Mouse (Mus musculus) forebrain, embryonic 14.5 days (tissue): ENCODE measurements around the gene Rapgefl1. TPM values are rescaled to one million over a fixed set of nuclear protein-coding genes. Genes with fewer than 3 reads are reported as not detected.

Experiments
- ATAC-seq: fragments of 200-750 bp; cut with Nextera tagmentation; 2 replicates; pipeline ENCODE4 v1.8.0; 2017; ENCODE audit warnings: mild to moderate bottlenecking, moderate library complexity
- DNase-seq: peaks from one replicate; pipeline ENCODE4 v3.0.0-alpha.2; 2015; ENCODE audit warnings: low spot score
- H3K27ac ChIP-seq: fragments of 300-500 bp; sonication (generic); 2 replicates; pipeline ENCODE4 v1.5.1; 2014; ENCODE audit warnings: low read depth, mild to moderate bottlenecking, control low read depth, low read length, moderate library complexity
- H3K27me3 ChIP-seq: fragments of 300-500 bp; sonication (generic); replicated peaks from 2 replicates; pipeline ENCODE4 v1.6.1; 2014; ENCODE audit warnings: low read length, control low read depth, mixed read lengths; ENCODE audit not compliant: control insufficient read depth, insufficient read depth
- H3K36me3 ChIP-seq: fragments of 300-500 bp; sonication (generic); 2 replicates; pipeline ENCODE4 v1.6.1; 2014; ENCODE audit warnings: low read length, control low read depth; ENCODE audit not compliant: control insufficient read depth, insufficient read depth
- H3K4me1 ChIP-seq: fragments of 300-500 bp; sonication (generic); 2 replicates; pipeline ENCODE4 v1.6.1; 2014; ENCODE audit warnings: antibody characterized with exemption, low read length, control low read depth; ENCODE audit not compliant: control insufficient read depth, insufficient read depth
- H3K4me2 ChIP-seq: fragments of 300-500 bp; sonication (generic); 2 replicates; pipeline ENCODE4 v1.6.1; 2014; ENCODE audit warnings: mild to moderate bottlenecking, control low read depth, low read length
- H3K4me3 ChIP-seq: fragments of 300-500 bp; sonication (generic); 2 replicates; pipeline ENCODE4 v1.5.1; 2014; ENCODE audit warnings: low read depth, low read length, control low read depth
- H3K9ac ChIP-seq: fragments of 300-500 bp; sonication (generic); 2 replicates; pipeline ENCODE4 v1.6.1; 2014; ENCODE audit warnings: mild to moderate bottlenecking, low read length, control low read depth, moderate library complexity
- H3K9me3 ChIP-seq: fragments of 300-500 bp; sonication (generic); replicated peaks from 2 replicates; pipeline ENCODE4 v1.6.1; 2016; ENCODE audit warnings: low read length, control low read depth, mixed read lengths; ENCODE audit not compliant: control insufficient read depth
- WGBS: fragments of 180-500 bp; shearing (Covaris S2); extraction: QIAGEN DNeasy Blood & Tissue Kit; methylation state at CpG from one replicate; pipeline ENCODE4 v1.1.7; 2014; 5-methylcytosine and 5-hydroxymethylcytosine counted together
- polyA plus RNA-seq: library from polyadenylated mRNA; unstranded; fragments of >200 nt; fragmentation: Nextera tagmentation; extraction: Ambion mirVana; gene quantifications from 2 replicates; pipeline ENCODE4 v1.2.1, GENCODE M21; 2014

The Rapgefl1 gene
- polyA plus RNA-seq, 1 experiment from 2014 or later: 3.0 TPM

DNA sequence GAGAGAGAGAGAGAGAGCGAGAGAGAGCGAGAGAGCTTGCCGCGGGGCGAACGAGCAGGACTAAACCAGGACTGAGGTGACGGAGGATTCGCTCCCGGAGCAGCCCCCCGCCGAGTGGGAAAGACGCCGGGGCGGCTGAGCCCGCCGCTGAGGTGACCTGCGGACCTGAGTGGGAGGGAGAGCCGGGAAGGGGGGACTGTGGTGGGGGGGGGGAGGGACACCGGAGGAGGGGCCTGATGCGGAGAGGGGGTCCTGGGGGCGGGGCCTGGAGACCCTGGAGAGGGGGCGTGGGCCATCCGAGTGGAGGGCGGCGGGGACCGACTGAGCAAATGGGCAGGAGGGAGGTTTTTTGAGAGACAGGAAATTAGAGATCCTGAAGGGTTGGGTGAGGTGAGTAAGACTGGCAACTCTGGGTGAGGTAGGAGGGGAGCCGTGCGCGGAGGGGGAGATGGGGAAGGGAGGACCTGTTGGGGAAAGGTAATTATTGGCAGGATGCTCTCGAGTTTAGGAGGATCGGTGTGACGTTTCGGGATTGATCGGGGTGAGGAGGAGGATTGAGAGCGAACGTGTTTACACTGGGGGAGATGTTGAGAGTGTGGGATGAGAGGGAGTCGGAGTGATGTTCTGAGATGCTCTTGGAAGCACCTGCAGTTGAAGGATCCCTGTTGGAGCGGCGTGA is 27.3 kb downstream of the Rapgefl1 start:
- Histone ChIP-seq H3K9me3 (no peaks in the 10 kb centered on the region), H3K9ac (peak overlapping the region; percentile 72), H3K36me3 (peaks cover 24% of the 10 kb centered on the region; the same call in 1 of the 2 replicates), H3K4me3 (peak overlapping the region; percentile 62), H3K27ac (peak overlapping the region; percentile 93), H3K4me2 (peak overlapping the region; percentile 67), H3K27me3 (no peaks in the 10 kb centered on the region), H3K4me1 (peaks cover 8% of the 10 kb centered on the region)
- peak; percentile 79 for DNase-seq
- WGBS: under 1% methylated on average over 37 of the region's 39 CpGs
- ATAC-seq: peak; percentile 74

DNA sequence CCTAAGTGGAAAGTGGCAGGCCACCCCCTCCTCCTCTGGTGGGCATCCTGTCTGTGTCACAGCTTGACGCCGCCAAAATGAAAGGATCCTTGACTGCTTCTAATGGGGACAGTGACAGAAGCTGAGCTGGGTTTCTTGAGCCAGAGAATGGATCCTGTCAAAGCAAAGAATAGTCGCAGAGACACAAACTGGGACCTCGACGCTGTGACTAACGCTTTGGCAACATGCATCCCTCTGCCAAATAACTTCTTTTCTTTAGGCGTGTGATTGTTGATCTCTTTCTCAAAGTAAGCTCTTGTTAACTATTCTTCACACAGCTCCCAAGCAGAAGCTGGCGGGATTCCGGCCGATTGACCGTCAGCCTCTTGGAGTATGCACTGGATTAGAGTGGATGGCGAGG is 30.7 kb downstream of the Rapgefl1 start:
- Histone ChIP-seq H3K4me1 (peaks cover 8% of the 10 kb centered on the region), H3K27ac (no peak overlapping the region), H3K4me3 (no peak overlapping the region), H3K27me3 (no peaks in the 10 kb centered on the region), H3K36me3 (peaks cover 39% of the 10 kb centered on the region), H3K9me3 (no peaks in the 10 kb centered on the region), H3K9ac (no peak overlapping the region), H3K4me2 (no peak overlapping the region)
- WGBS: 56% methylated on average over 12 of the region's 12 CpGs
- ATAC-seq: no peak
- DNase-seq: peak; percentile 41

DNA sequence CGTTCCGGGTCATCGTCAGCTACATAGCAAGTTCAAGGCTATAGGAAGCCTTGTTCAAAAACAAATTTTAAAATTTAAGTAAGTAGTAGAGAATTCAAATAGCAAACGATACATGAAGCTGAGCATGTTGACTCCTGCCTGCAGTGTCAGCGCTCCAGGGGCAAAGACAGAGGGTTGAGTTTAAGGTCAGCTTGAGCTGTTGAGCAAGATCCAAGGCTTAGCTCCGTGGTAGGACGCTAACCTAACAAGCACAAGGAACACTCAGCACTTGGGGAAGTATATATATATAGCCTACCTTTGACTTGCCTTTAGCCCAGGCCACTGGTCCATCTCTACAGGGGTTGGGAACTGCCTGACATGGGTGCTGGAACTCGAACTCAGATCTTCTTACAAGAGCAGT is 33.3 kb downstream of the Rapgefl1 start:
- Histone ChIP-seq H3K36me3 (peaks cover 40% of the 10 kb centered on the region), H3K4me1 (no peaks in the 10 kb centered on the region), H3K4me2 (no peak overlapping the region), H3K9me3 (no peaks in the 10 kb centered on the region), H3K27me3 (no peaks in the 10 kb centered on the region), H3K27ac (no peak overlapping the region), H3K4me3 (no peak overlapping the region), H3K9ac (no peak overlapping the region)
- no peak for DNase-seq
- no peak for ATAC-seq
- WGBS: 92% methylated on average over 8 of the region's 8 CpGs

DNA sequence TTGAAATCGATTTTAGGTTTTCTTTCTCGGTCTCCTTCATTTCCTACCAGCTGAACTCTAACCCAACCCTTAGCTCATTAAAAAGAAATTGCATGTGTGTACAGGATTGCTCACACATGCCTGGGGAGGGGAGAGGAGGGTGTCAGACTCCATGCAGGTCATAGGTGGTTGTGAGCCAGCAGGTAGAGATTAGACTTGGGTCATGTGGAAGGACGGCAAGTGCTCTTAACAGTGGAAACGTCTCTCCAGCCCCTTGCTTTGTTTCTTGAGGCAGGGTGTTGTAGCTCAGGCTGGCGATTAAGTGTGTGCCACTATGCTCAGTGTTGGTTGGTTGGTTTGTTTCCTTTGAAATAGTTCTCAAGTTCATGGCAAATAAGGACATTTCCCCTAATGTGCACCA is 34.2 kb downstream of the Rapgefl1 start:
- Histone ChIP-seq H3K4me3 (no peak overlapping the region), H3K9ac (no peak overlapping the region), H3K9me3 (no peaks in the 10 kb centered on the region), H3K4me2 (no peak overlapping the region), H3K27ac (no peak overlapping the region), H3K27me3 (no peaks in the 10 kb centered on the region), H3K4me1 (no peaks in the 10 kb centered on the region), H3K36me3 (peaks cover 40% of the 10 kb centered on the region)
- WGBS: 77% methylated on average over 5 of the region's 5 CpGs
- no peak for DNase-seq
- no peak for ATAC-seq

DNA sequence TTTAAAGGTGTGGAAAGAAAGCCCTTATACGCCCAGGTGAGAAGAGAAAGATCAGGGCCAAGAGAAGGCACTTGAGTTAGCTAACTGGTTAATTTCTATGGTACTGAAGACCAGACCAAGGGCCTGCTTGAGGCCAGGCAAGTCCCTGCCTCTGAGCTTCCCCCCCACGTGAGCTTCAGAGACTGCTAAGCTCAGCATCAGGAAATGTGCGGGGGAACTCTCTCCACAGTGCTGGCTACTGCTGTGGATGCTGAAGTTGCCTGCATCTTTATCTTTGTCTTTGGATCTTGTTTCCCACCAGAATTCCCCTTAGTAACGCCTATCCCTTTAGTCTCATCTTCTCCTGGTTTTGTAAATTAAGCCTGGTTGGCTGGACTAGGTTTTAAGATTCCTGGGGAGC is 34.8 kb downstream of the Rapgefl1 start:
- Histone ChIP-seq H3K36me3 (peaks cover 39% of the 10 kb centered on the region), H3K9ac (no peak overlapping the region)
- no peak for DNase-seq

DNA sequence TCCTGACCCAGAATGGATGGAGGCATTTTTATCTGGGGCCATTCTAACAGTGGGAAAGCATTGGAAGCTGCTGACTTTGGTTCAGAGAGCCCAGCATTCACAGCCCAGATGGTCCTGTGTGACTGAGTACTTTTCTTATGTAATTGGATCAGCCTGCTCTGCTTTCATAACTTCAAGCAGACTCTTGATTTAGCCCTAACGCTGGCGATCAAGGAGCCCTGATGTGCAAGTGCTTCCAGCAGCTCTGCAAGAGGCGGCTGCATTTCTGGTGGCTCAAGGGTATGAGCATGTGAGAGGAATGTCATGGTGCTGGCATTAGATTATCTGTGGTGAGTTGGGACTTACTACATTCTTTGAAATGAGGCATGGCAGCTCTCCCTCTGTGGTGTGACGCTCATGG is 35.5 kb downstream of the Rapgefl1 start:
- no peak for ATAC-seq
- Histone ChIP-seq H3K4me3 (no peak overlapping the region), H3K4me1 (no peaks in the 10 kb centered on the region), H3K27ac (peak overlapping the region; percentile 18; the same call in 1 of the 2 replicates), H3K9ac (no peak overlapping the region), H3K9me3 (no peaks in the 10 kb centered on the region), H3K4me2 (no peak overlapping the region), H3K27me3 (no peaks in the 10 kb centered on the region), H3K36me3 (peaks cover 34% of the 10 kb centered on the region)
- peak; percentile 20 for DNase-seq
- WGBS: 67% methylated on average over 4 of the region's 4 CpGs

More for the DNA sequence above, 34.8 kb downstream of the Rapgefl1 start:
- no peak overlapping the region for H3K4me3 ChIP-seq
- no peak for ATAC-seq
- WGBS: 63% methylated on average over 4 of the region's 4 CpGs
- no peaks in the 10 kb centered on the region for H3K27me3 ChIP-seq
- H3K27ac ChIP-seq: no peak overlapping the region
- no peak overlapping the region for H3K4me2 ChIP-seq
- no peaks in the 10 kb centered on the region for H3K4me1 ChIP-seq
- no peaks in the 10 kb centered on the region for H3K9me3 ChIP-seq

DNA sequence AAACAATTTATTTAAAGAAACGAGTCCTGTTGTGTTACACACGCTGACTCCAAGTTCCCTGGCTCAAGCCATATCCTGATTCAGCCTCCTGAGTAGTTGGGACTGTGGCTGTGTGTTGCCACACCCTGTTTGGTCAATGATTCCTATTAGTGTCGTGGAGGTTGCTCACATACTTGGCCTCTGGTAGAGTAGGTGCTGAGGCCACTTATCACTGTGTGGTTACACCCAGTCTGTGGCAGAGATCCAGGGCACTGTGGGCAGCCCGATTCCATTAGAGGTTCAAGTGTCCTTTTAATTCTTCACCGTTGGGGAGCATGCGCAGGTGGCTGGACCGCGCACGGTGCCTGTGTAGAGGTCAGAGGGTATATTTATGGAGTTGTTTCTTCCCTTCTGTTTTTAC is 37.3 kb downstream of the Rapgefl1 start:
- WGBS: 92% methylated on average over 9 of the region's 9 CpGs
- no peaks in the 10 kb centered on the region for H3K27me3 ChIP-seq
- ATAC-seq (no peak), DNase-seq (no peak)
- H3K9me3 ChIP-seq: no peaks in the 10 kb centered on the region
- no peak overlapping the region for H3K4me2 ChIP-seq
- H3K9ac ChIP-seq: no peak overlapping the region
- H3K36me3 ChIP-seq: peaks cover 16% of the 10 kb centered on the region
- H3K4me1 ChIP-seq: no peaks in the 10 kb centered on the region
- no peak overlapping the region for H3K4me3 ChIP-seq
- H3K27ac ChIP-seq: no peak overlapping the region

DNA sequence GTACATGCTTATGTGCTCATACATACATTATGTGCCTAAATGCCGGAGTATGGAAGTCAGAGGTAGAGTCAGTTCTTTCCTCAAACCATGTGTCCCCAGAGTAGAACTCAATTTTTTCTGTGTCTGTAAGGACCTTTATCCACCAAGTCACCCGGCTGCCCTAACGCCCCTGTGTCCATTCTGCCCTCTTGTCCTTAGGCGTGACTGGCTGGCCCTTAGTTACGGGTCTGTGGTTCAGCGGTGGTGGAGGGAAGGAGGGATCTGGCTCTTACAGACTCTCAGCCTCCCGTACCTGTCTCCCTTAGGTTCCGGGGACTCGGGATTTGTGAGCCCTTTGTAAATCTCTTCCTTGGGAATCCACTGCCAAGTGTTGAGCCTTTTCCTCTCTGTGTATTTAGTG is 40.4 kb downstream of the Rapgefl1 start:
- Histone ChIP-seq H3K4me1 (no peaks in the 10 kb centered on the region), H3K36me3 (peaks cover 4% of the 10 kb centered on the region; the same call in 1 of the 2 replicates), H3K4me3 (no peak overlapping the region), H3K27me3 (no peaks in the 10 kb centered on the region), H3K4me2 (no peak overlapping the region), H3K27ac (no peak overlapping the region), H3K9ac (no peak overlapping the region), H3K9me3 (no peaks in the 10 kb centered on the region)
- DNase-seq (no peak), ATAC-seq (no peak)
- WGBS: 83% methylated on average over 9 of the region's 9 CpGs

DNA sequence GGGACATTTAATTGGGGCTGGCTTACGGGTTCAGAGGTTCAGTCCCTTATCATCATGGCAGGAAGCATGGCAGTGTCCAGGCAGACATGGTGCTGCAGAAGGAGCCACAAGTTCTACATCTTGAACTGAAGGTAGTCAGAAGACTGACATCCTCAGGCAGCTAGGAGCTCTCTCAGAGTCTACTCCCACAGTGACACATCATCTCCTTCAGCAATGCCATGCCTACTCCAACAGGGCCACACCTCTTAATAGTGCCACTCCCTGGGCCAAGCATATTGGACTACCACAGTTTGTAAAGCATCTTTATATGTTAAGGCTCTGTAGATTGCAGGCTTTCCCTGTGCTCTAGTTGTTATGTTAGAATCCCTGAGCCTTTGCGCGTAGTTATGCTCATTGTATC is 51.1 kb downstream of the Rapgefl1 start:
- DNase-seq: no peak
- Histone ChIP-seq H3K27me3 (no peaks in the 10 kb centered on the region), H3K36me3 (peaks cover 71% of the 10 kb centered on the region), H3K4me1 (no peaks in the 10 kb centered on the region), H3K9me3 (no peaks in the 10 kb centered on the region), H3K9ac (no peak overlapping the region), H3K4me3 (no peak overlapping the region), H3K4me2 (no peak overlapping the region), H3K27ac (no peak overlapping the region)
- 100% methylated on average over 3 of the region's 3 CpGs for WGBS
- ATAC-seq: no peak
